Mouse (Mus musculus) ovary, adult 18-20 months (tissue): ENCODE measurements around the gene Ube2e2.
"Not testable (repeated sequence)": the region's sequence is repeated elsewhere in the genome, so short reads cannot be mapped to it uniquely, and the experiment has no call there.

Experiments
- DNase-seq: peaks from one replicate; pipeline ENCODE4 v3.0.0; 2022; ENCODE audit warnings: low spot score, mixed read lengths

Ube2e2 gene

DNA sequence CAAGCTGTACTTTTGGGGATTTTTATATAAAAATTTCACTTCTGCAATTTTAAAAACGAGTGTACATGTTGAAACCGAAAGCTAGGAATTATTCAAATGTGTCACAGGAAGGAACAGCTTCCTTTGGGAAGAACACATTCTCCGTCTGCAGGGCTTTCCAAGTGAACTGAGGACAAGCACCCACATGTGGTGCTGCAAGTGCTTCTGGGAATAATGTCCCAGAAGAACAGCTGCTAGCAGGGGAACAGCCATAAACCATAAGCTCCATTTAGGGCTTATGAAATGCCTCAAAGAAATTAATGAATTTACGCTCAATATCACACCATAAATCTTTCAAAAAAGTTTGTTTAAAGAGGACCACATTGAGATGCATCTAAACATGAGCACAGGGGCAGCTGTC lies 162.9 kb downstream of the Ube2e2 start:
- DNase-seq: no peak

- DNase-seq: no peak
These were observed 173.2 kb downstream of the Ube2e2 start for GRCm38 (mm10) chr14:18720601-18721591.

- peak; percentile 2 for DNase-seq
These were observed 177.1 kb downstream of the Ube2e2 start for GRCm38 (mm10) chr14:18716970-18717369.

DNA sequence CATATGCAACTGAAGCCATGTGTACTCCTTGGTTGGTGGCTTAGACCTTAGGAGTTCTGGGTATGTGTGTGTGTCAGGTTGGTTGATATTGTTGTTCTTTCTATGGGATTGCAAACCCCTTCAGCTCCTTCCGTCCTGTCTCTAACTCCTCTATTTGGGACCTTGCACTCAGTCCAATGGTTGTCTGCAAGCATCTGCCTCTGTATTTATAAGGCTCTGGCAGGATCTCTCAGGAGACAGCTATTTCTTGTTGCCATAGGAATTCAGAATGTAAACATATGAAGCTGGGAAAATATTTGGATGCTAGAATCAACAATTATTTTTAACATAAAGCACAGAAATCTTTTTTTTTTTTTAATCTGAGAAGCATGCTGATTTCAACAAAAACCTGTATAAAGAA lies 178.5 kb downstream of the Ube2e2 start:
- no peak for DNase-seq

DNA sequence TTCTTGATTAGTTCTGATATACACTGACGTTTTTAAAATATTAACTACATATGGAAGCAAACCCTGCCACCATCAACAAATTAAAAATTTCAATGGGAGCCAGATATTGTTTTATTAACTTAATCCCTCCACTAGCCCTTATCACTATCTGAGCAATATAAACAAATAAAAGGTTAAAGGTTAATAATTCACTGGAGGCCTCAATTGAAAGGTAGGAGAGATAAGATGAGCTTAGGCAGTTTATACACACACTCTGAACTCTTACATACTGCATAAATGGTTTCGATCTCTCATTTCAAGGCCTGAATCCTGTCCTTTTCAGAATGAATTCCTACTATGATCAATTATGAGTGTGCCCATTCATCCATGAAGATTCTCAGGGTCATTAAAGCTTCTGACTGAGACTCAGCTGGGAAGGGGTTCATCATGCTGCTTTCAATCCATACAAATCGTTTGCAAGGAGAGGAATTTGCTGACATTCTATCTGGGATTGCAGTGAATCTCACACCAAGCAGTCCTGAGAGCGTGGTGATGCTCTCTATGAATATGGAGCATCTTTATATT lies 196.3 kb downstream of the Ube2e2 start:
- no peak for DNase-seq

DNA sequence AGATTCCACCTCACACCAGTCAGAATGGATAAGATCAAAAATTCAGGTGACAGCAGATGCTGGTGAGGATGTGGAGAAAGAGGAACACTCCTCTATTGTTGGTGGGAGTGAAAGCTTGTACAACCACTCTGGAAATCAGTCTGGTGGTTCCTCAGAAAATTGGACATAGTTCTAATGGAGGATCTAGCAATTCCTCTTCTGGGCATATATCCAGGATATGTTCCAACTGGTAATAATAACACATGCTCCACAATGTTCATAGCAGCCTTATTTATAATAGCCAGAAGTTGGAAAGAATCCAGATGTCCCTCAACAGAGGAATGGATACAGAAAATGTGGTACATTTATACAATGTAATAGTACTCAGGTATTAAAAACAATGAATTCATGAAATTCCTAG lies 197.6 kb downstream of the Ube2e2 start:
- DNase-seq: not testable (repeated sequence)

- DNase-seq: peak; percentile 5
These were observed 215.8 kb downstream of the Ube2e2 start for GRCm38 (mm10) chr14:18678121-18678836.

- DNase-seq: no peak
These were observed 223.4 kb downstream of the Ube2e2 start for GRCm38 (mm10) chr14:18670712-18671111.

DNA sequence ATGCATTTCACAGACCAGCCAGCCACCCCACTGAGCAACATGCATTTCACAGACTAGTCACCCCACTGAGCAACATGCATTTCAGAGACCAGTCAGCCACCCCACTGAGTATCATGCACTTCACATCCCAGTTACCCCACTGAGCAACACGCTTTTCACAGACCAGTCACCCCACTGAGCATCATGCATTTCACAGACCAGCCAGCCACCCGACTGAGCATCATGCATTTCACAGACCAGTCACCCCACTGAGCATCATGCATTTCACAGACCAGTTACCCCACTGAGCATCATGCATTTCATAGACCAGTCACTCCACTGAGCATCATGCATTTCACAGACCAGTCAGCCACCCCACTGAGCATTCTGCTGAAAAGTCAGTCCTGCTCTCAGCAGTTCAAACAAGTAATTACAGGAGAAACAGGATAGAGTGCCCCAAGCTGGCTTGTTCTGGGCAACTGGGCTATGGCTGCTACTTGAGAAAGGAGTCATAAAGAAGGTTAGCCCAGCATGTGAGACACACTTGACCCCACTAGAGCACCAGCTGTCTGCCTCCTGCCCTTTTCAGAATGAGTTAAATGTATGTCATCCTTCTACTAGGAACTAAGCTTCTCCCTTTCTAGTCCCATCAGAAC lies 224.6 kb downstream of the Ube2e2 start:
- DNase-seq: no peak

GRCm38 (mm10) chr14:18668309-18668708 lies 225.8 kb downstream of the Ube2e2 start:
- DNase-seq: not testable (repeated sequence)

GRCm38 (mm10) chr14:18667755-18668154 lies 226.3 kb downstream of the Ube2e2 start:
- DNase-seq: no peak

GRCm38 (mm10) chr14:18666251-18666650 lies 227.8 kb downstream of the Ube2e2 start:
- DNase-seq: no peak

GRCm38 (mm10) chr14:18665267-18666024 lies 228.6 kb downstream of the Ube2e2 start:
- DNase-seq: no peak

GRCm38 (mm10) chr14:18663666-18664065 lies 230.4 kb downstream of the Ube2e2 start:
- DNase-seq: no peak

- DNase-seq: no peak
These were observed 236.0 kb downstream of the Ube2e2 start for GRCm38 (mm10) chr14:18657777-18658753.

GRCm38 (mm10) chr14:18649123-18649675 lies 244.9 kb downstream of the Ube2e2 start:
- DNase-seq: no peak

- no peak for DNase-seq
These were observed 252.4 kb downstream of the Ube2e2 start for GRCm38 (mm10) chr14:18641656-18642055.

- DNase-seq: no peak
These were observed 255.2 kb downstream of the Ube2e2 start for GRCm38 (mm10) chr14:18638753-18639456.

GRCm38 (mm10) chr14:18637739-18638138 lies 256.3 kb downstream of the Ube2e2 start:
- no peak for DNase-seq
